Mouse (Mus musculus) olfactory bulb, adult 2 months (tissue): ENCODE measurements around the gene Tenm3.

Source experiments
- CTCF ChIP-seq: fragments of 200-500 bp; IDR thresholded peaks from 2 replicates; pipeline ENCODE4 v1.5.1; 2012; ENCODE audit warnings: low read depth, mild to moderate bottlenecking, low read length, moderate library complexity; ENCODE audit not compliant: insufficient read depth
- POLR2A ChIP-seq: fragments of 200-500 bp; IDR thresholded peaks from 2 replicates; pipeline ENCODE4 v1.6.1; 2012; ENCODE audit warnings: mild to moderate bottlenecking, low read depth, low read length, moderate library complexity; ENCODE audit not compliant: insufficient read depth

DNA sequence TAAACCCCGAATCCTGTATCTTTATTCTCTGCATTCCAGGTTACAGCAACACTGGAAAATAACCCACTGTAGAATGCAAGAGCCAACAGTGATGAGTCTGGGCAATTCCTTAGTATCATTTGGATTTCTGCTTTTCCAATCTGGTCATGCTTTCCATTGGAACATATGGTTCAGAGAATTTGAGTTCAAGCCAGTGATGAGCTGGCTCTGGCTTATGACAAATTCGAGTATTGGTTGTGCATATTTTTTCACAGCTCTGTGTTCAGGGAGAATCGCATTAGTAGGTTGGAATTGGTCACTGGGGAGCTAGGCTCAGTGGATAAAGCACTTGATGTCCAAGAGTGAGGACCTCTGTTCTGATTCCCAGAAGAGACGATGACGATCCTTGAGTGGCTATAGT lies 36.8 kb upstream of the Tenm3 start:
- TF ChIP-seq CTCF (no peak), POLR2A (no peak)
